Mouse (Mus musculus) spleen, adult 2 months (tissue): ENCODE data around the gene Dhx16. TPM values are rescaled to one million over a fixed set of nuclear protein-coding genes. Genes with fewer than 3 reads are reported as not detected.

Experiments used
- DNase-seq, 2 experiments: peaks; one replicate each; pipeline versions ENCODE4 v3.0.0 to v3.0.0-alpha.2; 2012 to 2021; ENCODE audit warnings: low spot score in 2 of 2, low read depth in 1 of 2
- H3K27ac ChIP-seq: fragments of 200-500 bp; 2 replicates; pipeline ENCODE4 v1.5.1; 2012; ENCODE audit warnings: low read length, inconsistent platforms; ENCODE audit not compliant: insufficient read depth
- H3K27me3 ChIP-seq: fragments of 200-500 bp; 2 replicates; pipeline ENCODE4 v1.6.1; 2012; ENCODE audit warnings: mild to moderate bottlenecking, moderate library complexity, low read length, inconsistent platforms; ENCODE audit not compliant: control insufficient read depth, insufficient read depth
- H3K36me3 ChIP-seq: fragments of 200-500 bp; 2 replicates; pipeline ENCODE4 v1.6.1; 2012; ENCODE audit warnings: mild to moderate bottlenecking, low read length, inconsistent platforms; ENCODE audit not compliant: control insufficient read depth, insufficient read depth
- H3K4me1 ChIP-seq: fragments of 200-500 bp; 2 replicates; pipeline ENCODE4 v1.6.1; 2011; ENCODE audit warnings: inconsistent platforms; ENCODE audit not compliant: control insufficient read depth, insufficient read depth, insufficient read length
- H3K4me3 ChIP-seq: fragments of 200-500 bp; 2 replicates; pipeline ENCODE4 v1.5.1; 2011; ENCODE audit warnings: mild to moderate bottlenecking, inconsistent platforms; ENCODE audit not compliant: insufficient read depth, insufficient read length; ENCODE audit errors: extremely low read depth
- CTCF ChIP-seq: fragments of 200-500 bp; IDR thresholded peaks from 2 replicates; pipeline ENCODE4 v1.5.1; 2011; ENCODE audit warnings: mild to moderate bottlenecking, inconsistent platforms; ENCODE audit not compliant: insufficient read depth, insufficient read length, insufficient replicate concordance; ENCODE audit errors: extremely low read depth
- POLR2A ChIP-seq: fragments of 200-500 bp; IDR thresholded peaks from 2 replicates; pipeline ENCODE4 v1.6.1; 2011; ENCODE audit warnings: low read depth, low read length, inconsistent platforms
- WGBS: fragments of 180-500 bp; shearing (Covaris S2); methylation state at CpG from one replicate; pipeline ENCODE4 v1.1.7; 2018; 5-methylcytosine and 5-hydroxymethylcytosine counted together
- polyA plus RNA-seq: library from polyadenylated mRNA; depleted of rRNA; stranded (reverse); fragments of >200 nt; gene quantifications from 2 replicates; pipeline ENCODE4 v1.2.3, GENCODE M21; 2012

Dhx16 gene
- polyA plus RNA-seq, 1 experiment = 79.1 TPM

- peak overlapping the region; percentile 99 for H3K27ac ChIP-seq
- H3K4me3 ChIP-seq = peak overlapping the region; percentile 97
- WGBS = 2% methylated on average over 26 of the region's 26 CpGs
- 0 out of 2 replicates have a peak, but pooled peaks have one; percentile 32 for TF ChIP-seq CTCF
- TF ChIP-seq POLR2A = no peak; the same call in 1 of the 2 replicates
- peak in 1 of 2 experiments; percentile 79 for DNase-seq
- peaks cover 5% of the 10 kb centered on the region; the same call in 1 of the 2 replicates for H3K36me3 ChIP-seq
- no peaks in the 10 kb centered on the region for H3K27me3 ChIP-seq
- peaks cover 6% of the 10 kb centered on the region; the same call in 1 of the 2 replicates for H3K4me1 ChIP-seq
Measured at GRCm38 (mm10) chr17:35866911-35867890, 12.4 kb upstream of the Dhx16 start.

DNA sequence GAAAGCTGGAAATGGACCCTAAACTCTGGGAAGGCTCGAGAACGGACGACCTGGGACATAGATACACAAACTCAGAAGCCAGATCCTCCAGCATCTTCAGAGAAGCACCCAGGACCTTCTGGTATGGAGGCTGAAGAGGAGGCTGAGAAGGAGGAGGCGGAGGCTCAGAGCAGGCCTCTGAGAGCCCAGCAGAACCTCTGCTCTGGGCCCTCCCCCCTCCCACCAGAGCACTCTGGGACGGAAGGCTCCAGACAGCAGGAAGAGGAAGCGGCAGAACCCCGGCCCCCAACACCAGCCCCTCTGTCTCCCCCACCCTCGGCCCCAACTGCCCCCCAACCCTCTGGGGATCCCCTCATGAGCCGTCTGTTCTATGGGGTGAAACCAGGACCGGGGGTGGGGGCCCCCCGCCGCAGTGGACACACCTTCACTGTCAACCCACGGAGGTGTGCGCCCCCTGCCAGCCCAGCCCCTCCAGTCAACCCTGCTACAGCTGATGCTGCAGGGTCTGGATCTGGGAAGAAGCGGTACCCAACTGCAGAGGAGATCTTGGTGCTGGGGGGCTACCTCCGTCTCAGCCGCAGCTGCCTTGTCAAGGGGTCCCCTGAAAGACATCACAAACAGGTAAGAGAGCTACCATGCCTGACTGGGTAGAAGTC, 11.3 kb upstream of the Dhx16 start:
- no peaks in the 10 kb centered on the region for H3K27me3 ChIP-seq

GRCm38 (mm10) chr17:35868961-35869345, 10.7 kb upstream of the Dhx16 start:
- DNase-seq = no peak
- Histone ChIP-seq H3K4me1 (peaks cover 13% of the 10 kb centered on the region; the same call in 1 of the 2 replicates), H3K4me3 (peak overlapping the region; percentile 97), H3K27ac (peak overlapping the region; percentile 96), H3K27me3 (no peaks in the 10 kb centered on the region), H3K36me3 (peaks cover 13% of the 10 kb centered on the region)
- under 1% methylated on average over 7 of the region's 7 CpGs for WGBS
- TF ChIP-seq POLR2A (no peak), CTCF (no peak)

More for the DNA sequence above, 11.3 kb upstream of the Dhx16 start:
- 1% methylated on average over 17 of the region's 17 CpGs for WGBS
- TF ChIP-seq POLR2A (peak; percentile 36; the same call in 1 of the 2 replicates), CTCF (no peak)
- Histone ChIP-seq H3K36me3 (peaks cover 10% of the 10 kb centered on the region), H3K4me1 (peaks cover 11% of the 10 kb centered on the region; the same call in 1 of the 2 replicates), H3K27ac (peak overlapping the region; percentile 99), H3K4me3 (peak overlapping the region; percentile 97)
- peak in 1 of 2 experiments; percentile 73 for DNase-seq

- no peaks in the 10 kb centered on the region for H3K27me3 ChIP-seq
- peaks cover 13% of the 10 kb centered on the region; the same call in 1 of the 2 replicates for H3K4me1 ChIP-seq
- no peak for TF ChIP-seq CTCF
- TF ChIP-seq POLR2A = no peak
- WGBS = under 1% methylated on average over 7 of the region's 7 CpGs
- peak overlapping the region; percentile 96 for H3K27ac ChIP-seq
- H3K36me3 ChIP-seq = peaks cover 16% of the 10 kb centered on the region
- peak overlapping the region; percentile 97 for H3K4me3 ChIP-seq
- no peak for DNase-seq
Measured at GRCm38 (mm10) chr17:35869346-35870067, 10.1 kb upstream of the Dhx16 start.

GRCm38 (mm10) chr17:35870151-35870883, 9.3 kb upstream of the Dhx16 start:
- H3K27me3 ChIP-seq = no peaks in the 10 kb centered on the region
- DNase-seq = peak; percentile 48 to 83
- TF ChIP-seq POLR2A (no peak; the same call in 1 of the 2 replicates), CTCF (no peak)
- 1% methylated on average over 9 of the region's 9 CpGs for WGBS
- peaks cover 25% of the 10 kb centered on the region for H3K36me3 ChIP-seq
- peaks cover 13% of the 10 kb centered on the region; the same call in 1 of the 2 replicates for H3K4me1 ChIP-seq
- H3K4me3 ChIP-seq = peak overlapping the region; percentile 97
- H3K27ac ChIP-seq = peak overlapping the region; percentile 96

- Histone ChIP-seq H3K36me3 (peaks cover 28% of the 10 kb centered on the region), H3K4me3 (peak overlapping the region; percentile 97; the same call in 1 of the 2 replicates), H3K4me1 (peaks cover 13% of the 10 kb centered on the region; the same call in 1 of the 2 replicates), H3K27me3 (no peaks in the 10 kb centered on the region), H3K27ac (peak overlapping the region; percentile 96)
- no peak for DNase-seq
- no peak for TF ChIP-seq POLR2A
- peak; percentile 28; the same call in 1 of the 2 replicates for TF ChIP-seq CTCF
- WGBS = 29% methylated on average over 8 of the region's 8 CpGs
Measured at GRCm38 (mm10) chr17:35870884-35871696, 8.5 kb upstream of the Dhx16 start.
